Mouse (Mus musculus) heart, adult 2 months (tissue): ENCODE measurements around the gene Marveld2.

ENCODE experiments used
- CTCF ChIP-seq: fragments of 200-600 bp; IDR thresholded peaks from 2 replicates; pipeline ENCODE4 v1.8.1; 2022; ENCODE audit warnings: antibody characterized with exemption, mild to moderate bottlenecking, moderate library complexity
- POLR2A ChIP-seq: fragments of 200-500 bp; IDR thresholded peaks from 2 replicates; pipeline ENCODE4 v1.6.1; 2011; ENCODE audit warnings: mild to moderate bottlenecking, low read depth, low read length, control low read depth; ENCODE audit not compliant: insufficient read depth

- TF ChIP-seq CTCF: no peak
- TF ChIP-seq POLR2A: no peak
These were observed 5.5 kb upstream of the Marveld2 start for GRCm38 (mm10) chr13:100622241-100622640.
